Mouse (Mus musculus): ENCODE data around the gene Exoc3l4.

Gene Exoc3l4

GRCm38 (mm10) chr12:111434164-111434744 lies 17.4 kb downstream of the Exoc3l4 start:
- DNase-seq (ENCODE audit: low spot score in 2 of 2) = no peak

DNA sequence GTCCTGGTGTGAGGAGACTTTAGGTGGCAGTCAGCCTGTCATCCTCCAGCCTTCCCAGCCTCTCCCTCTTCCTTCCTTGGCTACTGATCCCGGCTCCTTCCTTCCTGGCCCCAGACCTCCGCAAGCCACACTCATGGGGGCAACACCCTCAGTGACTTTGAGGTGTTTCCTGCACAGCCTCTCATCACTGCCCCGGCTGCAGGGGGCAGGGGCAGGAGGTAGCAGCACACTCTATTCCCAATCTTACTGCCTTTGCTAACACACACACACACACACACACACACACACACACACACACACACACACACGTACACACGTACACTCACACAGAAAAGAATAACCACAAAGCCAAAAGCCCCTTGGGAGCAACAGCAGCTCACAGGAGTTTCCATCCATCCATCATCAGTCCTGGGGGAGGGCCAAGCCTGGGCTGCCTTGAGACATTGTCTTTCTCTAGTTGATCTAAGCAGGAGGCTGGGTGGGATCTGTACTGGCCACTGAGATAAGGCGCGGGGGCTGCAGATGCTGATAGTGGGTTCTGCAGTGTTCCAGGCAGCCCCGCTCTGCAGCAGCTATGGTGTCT lies 18.0 kb downstream of the Exoc3l4 start:
- DNase-seq (ENCODE audit: low spot score in 2 of 2) = no peak

GRCm38 (mm10) chr12:111436170-111436569 lies 19.4 kb downstream of the Exoc3l4 start:
- DNase-seq (ENCODE audit: low spot score in 2 of 2) = peak in 1 of 2 experiments; percentile 29

GRCm38 (mm10) chr12:111436640-111437039 lies 19.8 kb downstream of the Exoc3l4 start:
- DNase-seq (ENCODE audit: low spot score in 2 of 2) = peak in 1 of 2 experiments; percentile 36

GRCm38 (mm10) chr12:111437222-111437900 lies 20.5 kb downstream of the Exoc3l4 start:
- DNase-seq (ENCODE audit: low spot score in 2 of 2) = no peak

- no peak for DNase-seq (ENCODE audit: low spot score in 2 of 2)
Measured at GRCm38 (mm10) chr12:111438850-111439249, 22.0 kb downstream of the Exoc3l4 start.

DNA sequence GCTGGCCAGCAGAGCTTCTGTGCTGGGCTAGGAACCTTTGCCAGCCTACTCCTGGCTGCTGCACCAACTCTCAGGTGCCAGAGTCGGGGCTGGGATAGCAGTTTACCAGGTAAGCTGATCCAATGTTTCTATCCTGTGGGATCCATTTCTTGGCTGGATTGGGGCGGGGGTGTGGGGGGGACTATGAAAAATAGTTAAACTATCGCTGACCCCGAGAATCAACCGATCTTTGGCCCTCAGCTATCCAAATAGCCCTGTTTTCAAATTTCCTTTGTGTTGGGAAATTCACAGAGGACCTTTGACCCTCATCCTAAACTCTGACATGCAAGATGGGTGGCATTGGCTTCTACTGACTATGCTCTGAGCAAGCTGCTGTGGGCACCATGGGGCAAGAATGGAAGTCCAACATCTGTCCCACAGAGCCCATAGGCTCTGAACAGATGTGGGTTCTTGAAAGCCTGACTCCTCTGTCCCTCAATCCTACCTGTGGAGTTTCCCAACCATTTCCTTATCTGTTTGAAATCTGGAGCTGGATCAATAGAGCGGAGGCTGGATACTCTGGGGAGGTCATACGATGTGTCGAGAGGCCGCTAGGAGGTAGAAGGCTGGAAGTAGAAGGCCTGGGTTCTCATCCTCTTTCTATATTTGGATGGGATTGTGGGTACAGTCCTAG lies 24.0 kb downstream of the Exoc3l4 start:
- no peak for DNase-seq (ENCODE audit: low spot score in 2 of 2)

GRCm38 (mm10) chr12:111441523-111441922 lies 24.7 kb downstream of the Exoc3l4 start:
- peak; percentile 52 to 60 for DNase-seq (ENCODE audit: low spot score in 2 of 2)

- no peak for DNase-seq (ENCODE audit: low spot score in 2 of 2)
Measured at GRCm38 (mm10) chr12:111442309-111443010, 25.6 kb downstream of the Exoc3l4 start, which contains the start of gene Tnfaip2. Gene Tnfaip2 (plus strand): TSS chr12:111442469.

DNA sequence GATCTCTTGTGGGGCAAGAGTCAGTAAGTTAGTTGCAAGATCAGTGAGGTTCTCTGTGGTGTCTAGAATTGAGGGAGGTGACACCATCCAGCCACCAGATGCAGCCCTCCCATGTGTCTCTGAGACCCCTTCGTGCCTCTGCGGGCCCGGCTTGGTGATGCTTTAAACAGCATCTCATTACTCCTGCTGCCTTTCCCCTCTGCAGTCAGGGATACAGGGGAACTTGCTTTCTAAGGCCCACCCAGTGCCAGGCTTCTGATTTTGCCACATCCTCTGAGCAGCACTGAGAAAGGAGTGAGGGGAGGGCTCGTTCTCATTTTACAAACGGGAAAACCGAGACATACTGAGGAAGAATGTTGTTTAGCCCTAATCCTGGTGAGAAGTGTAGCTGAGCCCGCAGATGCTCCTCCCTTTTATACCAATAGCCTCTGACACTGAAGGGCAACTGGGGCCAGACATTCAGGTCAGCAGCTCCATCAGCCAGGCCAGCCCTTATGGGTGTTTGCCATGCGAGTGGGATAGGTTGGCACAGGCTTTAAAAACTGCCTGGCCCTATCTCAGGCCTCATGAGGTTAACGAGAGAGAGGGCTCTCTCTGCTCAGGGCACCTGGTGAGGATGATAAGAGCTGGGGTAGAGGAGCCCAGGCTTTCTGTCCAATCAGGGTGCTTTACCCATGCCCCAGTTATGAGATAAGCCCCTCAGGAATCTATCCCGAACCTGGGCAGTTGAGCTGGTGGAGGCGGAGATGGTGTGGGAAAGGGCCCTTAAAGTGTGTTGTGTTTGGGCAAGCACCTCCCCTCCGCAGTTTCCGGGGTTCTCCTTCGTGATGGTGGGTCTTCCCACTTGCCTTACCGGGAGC lies 26.4 kb downstream of the Exoc3l4 start:
- no peak for DNase-seq (ENCODE audit: low spot score in 2 of 2)

DNA sequence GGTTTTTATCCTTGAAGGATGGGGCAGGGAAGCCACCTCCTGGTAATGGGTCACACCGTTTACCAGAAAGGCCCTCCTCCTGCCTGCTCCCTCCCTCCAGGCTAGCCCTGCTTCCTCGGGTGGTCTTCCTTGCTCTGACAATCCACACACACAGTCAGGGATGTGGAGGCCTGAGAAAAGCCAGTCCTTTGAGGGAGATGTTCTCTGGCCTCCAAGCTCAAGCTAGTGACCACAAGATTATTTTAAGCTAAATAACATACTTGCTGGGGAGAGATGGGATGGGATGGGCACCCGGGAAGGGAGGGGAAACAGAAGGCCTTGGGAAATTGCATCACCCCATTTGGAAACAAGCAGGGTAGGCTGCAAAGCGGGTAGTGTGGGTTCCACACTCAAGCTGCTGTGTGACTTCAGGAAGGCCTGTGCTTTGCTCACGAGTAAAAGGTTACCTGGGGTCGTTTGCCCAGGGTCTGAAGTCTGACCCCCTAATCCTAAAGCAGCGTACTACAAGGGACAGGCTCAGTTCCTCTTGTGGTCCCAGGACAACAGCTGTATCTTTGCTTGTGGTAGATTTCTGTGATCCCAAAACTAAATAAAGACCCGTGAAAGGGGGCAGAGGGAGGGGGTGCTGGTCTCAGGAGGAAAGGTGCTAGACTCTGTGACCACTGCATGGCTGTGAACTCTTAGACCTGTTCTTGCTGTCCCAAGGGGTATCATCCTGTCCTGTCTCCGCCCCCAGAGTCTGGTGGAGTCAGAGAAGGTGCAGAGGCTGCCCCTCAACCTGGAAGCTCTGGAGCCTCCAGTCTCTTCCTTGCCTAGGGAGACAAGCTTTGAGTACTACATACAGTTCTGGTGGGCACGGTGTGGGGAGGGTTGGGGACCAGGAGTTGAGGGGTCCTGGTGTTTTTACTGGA lies 27.4 kb downstream of the Exoc3l4 start:
- no peak for DNase-seq (ENCODE audit: low spot score in 2 of 2)

- DNase-seq (ENCODE audit: low spot score in 2 of 2) = no peak
Measured at GRCm38 (mm10) chr12:111445161-111445889, 28.5 kb downstream of the Exoc3l4 start.

DNA sequence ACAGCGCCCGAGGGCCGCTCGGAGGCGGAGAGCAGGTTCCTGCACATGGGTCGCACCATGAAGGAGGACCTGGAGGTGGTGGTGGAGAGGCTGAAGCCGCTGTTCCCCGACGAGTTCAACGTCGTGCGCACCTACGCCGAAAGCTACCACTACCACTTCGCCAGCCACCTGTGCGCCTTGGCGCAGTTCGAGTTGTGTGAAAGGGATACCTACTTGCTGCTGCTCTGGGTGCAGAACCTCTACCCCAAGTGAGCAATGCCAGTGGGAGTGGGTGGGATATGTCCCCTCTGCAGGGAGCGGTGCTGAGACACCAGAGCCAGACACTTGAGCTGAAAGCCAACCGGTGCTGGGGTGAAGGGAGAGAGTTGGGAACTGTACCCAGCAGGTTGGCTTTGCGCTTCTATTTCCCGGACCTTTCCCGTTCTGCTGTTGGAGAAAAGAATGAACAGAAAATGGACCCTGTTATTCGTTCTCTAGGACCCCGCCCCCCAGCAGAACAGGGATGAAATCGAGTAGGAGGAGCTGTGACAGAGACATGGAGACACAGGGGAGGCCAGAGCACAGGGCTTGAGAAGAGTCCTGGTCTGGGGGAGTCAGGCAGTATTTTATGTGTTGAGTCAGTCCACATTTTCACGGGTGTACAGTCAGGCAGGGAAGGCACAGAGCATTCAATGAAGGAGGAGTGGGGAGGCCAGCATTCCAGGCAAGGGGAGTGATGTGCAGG lies 29.2 kb downstream of the Exoc3l4 start:
- DNase-seq (ENCODE audit: low spot score in 2 of 2) = no peak

DNA sequence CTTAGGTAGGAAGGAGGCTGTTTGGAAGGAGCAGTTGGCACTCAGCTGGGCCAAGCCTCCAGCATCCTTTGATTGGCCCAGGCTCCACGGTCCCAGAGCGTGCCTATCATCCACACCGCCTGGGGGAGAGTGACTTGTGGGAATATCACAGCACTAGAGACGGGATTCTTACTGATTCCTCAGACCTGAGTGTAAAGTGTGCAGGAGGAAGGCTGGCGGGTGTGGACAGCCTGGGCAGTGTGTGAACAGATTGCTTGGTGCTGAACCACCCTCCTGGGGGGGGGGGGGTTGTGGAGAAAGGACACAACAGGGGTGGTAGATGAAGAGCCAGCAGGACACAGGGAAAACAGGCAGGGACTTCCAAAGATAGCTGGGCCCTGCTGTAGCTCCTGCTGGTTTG lies 29.9 kb downstream of the Exoc3l4 start:
- no peak for DNase-seq (ENCODE audit: low spot score in 2 of 2)

DNA sequence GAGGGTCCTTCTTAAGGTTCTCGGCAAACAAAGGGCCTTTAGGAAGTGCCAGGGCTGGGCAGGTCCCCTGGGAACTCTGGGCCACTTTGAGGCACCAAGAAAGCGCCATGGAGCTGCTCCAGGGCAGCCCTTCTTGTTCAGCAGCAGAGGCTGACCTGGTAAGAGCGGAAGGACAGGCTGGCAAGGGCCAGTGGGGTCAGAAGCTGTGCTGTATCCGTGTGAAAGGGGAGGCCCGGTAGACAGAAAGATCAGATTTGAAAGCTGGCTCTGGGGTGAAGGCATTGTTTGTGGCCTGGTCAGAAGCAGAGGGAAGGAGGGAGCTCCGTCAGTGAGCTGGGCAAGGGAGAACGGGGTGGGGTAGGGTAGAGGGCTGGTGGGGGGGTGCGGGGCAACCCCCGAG lies 30.5 kb downstream of the Exoc3l4 start:
- DNase-seq (ENCODE audit: low spot score in 2 of 2) = no peak

- no peak for DNase-seq (ENCODE audit: low spot score in 2 of 2)
Measured at GRCm38 (mm10) chr12:111447898-111448760, 31.3 kb downstream of the Exoc3l4 start.

DNA sequence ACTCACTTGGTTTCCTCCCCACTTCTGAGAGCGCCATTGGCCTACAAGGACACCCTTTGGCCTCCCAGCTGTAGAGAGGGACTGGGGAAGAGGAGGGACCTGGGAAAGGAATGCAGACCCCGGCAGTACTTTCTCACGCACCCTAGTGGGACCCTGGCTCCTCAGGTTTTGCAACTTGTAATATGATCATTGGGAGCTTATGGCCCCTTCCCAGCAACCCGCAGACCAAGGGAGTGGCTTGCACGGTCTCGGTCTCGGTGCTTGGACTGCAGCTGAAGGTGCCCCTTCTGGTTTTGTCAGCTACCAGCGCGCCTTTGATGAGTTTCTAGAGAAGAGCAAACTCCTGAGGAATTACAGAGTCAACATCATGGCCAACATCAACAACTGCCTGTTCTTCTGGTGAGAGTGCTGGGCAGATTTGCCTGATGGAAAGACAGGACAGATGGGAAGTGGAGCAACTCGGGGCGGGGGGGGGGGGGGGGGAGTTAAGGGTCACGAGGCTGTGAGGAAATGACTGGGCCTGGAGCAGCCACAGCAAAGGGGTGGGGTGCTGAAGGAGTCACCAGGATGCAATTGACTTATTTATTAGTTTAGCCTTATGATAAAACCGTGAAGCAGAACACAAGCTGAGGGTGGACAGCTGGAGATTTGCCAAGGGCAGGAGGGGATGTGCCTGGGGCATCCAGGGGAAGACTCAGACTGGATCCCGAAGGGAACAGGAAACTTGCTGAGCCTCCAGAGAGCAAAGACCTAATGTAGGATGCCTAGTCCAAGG lies 32.3 kb downstream of the Exoc3l4 start:
- DNase-seq (ENCODE audit: low spot score in 2 of 2) = no peak

All from frontal cortex, postnatal 36 days (tissue).